Mouse (Mus musculus) forebrain, embryonic 15.5 days (tissue): ENCODE data around the gene Gm49373. TPM values are rescaled to one million over a fixed set of nuclear protein-coding genes. Genes with fewer than 3 reads are reported as not detected.
"Not testable (repeated sequence)": the region's sequence is repeated elsewhere in the genome, so short reads cannot be mapped to it uniquely, and the experiment has no call there.

Experiments
- ATAC-seq: fragments of 200-750 bp; cut with Nextera tagmentation; replicated peaks from 2 replicates; pipeline ENCODE4 v1.8.0; 2017; ENCODE audit warnings: mild to moderate bottlenecking, moderate TSS enrichment, moderate library complexity
- H3K27ac ChIP-seq: fragments of 300-500 bp; sonication (generic); replicated peaks from 2 replicates; pipeline ENCODE4 v1.5.1; 2015; ENCODE audit warnings: mild to moderate bottlenecking, inconsistent platforms
- H3K27me3 ChIP-seq: fragments of 300-500 bp; sonication (generic); 2 replicates; pipeline ENCODE4 v1.6.1; 2015; ENCODE audit warnings: inconsistent platforms
- H3K36me3 ChIP-seq: fragments of 300-500 bp; sonication (generic); 2 replicates; pipeline ENCODE4 v1.6.1; 2015; ENCODE audit warnings: mild to moderate bottlenecking, inconsistent platforms
- H3K4me1 ChIP-seq: fragments of 300-500 bp; sonication (generic); 2 replicates; pipeline ENCODE4 v1.6.1; 2015; ENCODE audit warnings: inconsistent platforms
- H3K4me2 ChIP-seq: fragments of 300-500 bp; sonication (generic); replicated peaks from 2 replicates; pipeline ENCODE4 v1.6.1; 2015; ENCODE audit warnings: mild to moderate bottlenecking, inconsistent platforms
- H3K4me3 ChIP-seq: fragments of 300-500 bp; sonication (generic); 2 replicates; pipeline ENCODE4 v1.5.1; 2015; ENCODE audit warnings: mild to moderate bottlenecking, inconsistent platforms
- H3K9ac ChIP-seq: fragments of 300-500 bp; sonication (generic); replicated peaks from 2 replicates; pipeline ENCODE4 v1.6.1; 2015; ENCODE audit warnings: mild to moderate bottlenecking, inconsistent platforms
- H3K9me3 ChIP-seq: fragments of 300-500 bp; sonication (generic); 2 replicates; pipeline ENCODE4 v1.6.1; 2016; ENCODE audit warnings: inconsistent platforms
- WGBS: fragments of 180-500 bp; shearing (Covaris S2); methylation state at CpG from one replicate; pipeline ENCODE4 v1.1.7; 2015; ENCODE audit warnings: mixed read lengths; 5-methylcytosine and 5-hydroxymethylcytosine counted together
- polyA plus RNA-seq: library from polyadenylated mRNA; unstranded; fragments of >200 nt; fragmentation: Nextera tagmentation; extraction: Ambion mirVana; gene quantifications from 2 replicates; pipeline ENCODE4 v1.2.1, GENCODE M21; 2015

Gene Gm49373
- polyA plus RNA-seq, 1 experiment from 2014 or later: 1.3 TPM

- Histone ChIP-seq H3K36me3 (peaks cover 30% of the 10 kb centered on the region), H3K9me3 (no peaks in the 10 kb centered on the region), H3K4me1 (no peaks in the 10 kb centered on the region), H3K27me3 (no peaks in the 10 kb centered on the region), H3K4me3 (no peak overlapping the region), H3K9ac (no peak overlapping the region), H3K27ac (no peak overlapping the region), H3K4me2 (no peak overlapping the region)
- ATAC-seq: no peak
- 100% methylated on average over 2 of the region's 2 CpGs for WGBS
These were observed 10.0 kb downstream of the Gm49373 start for GRCm38 (mm10) chr9:21062928-21063327.

GRCm38 (mm10) chr9:21051578-21051977, 21.3 kb downstream of the Gm49373 start:
- Histone ChIP-seq H3K9ac (no peak overlapping the region), H3K9me3 (no peaks in the 10 kb centered on the region), H3K27ac (no peak overlapping the region), H3K27me3 (no peaks in the 10 kb centered on the region), H3K4me3 (no peak overlapping the region), H3K4me2 (no peak overlapping the region), H3K36me3 (no peaks in the 10 kb centered on the region), H3K4me1 (no peaks in the 10 kb centered on the region)
- ATAC-seq: no peak
- WGBS: 69% methylated on average over 10 of the region's 10 CpGs

GRCm38 (mm10) chr9:21045235-21045634, 27.7 kb downstream of the Gm49373 start:
- Histone ChIP-seq H3K36me3 (no peaks in the 10 kb centered on the region), H3K4me1 (no peaks in the 10 kb centered on the region), H3K9me3 (no peaks in the 10 kb centered on the region), H3K27ac (no peak overlapping the region), H3K4me3 (no peak overlapping the region), H3K9ac (no peak overlapping the region), H3K4me2 (no peak overlapping the region), H3K27me3 (0 out of 2 replicates have a peak, but pooled peaks cover 4% of the 10 kb centered on the region)
- no peak for ATAC-seq
- WGBS: 83% methylated on average over 3 of the region's 3 CpGs

GRCm38 (mm10) chr9:21044785-21045184, 28.1 kb downstream of the Gm49373 start:
- H3K4me3 ChIP-seq, H3K4me1 ChIP-seq, H3K9me3 ChIP-seq, H3K9ac ChIP-seq, ATAC-seq, H3K27me3 ChIP-seq, H3K36me3 ChIP-seq, H3K4me2 ChIP-seq, H3K27ac ChIP-seq: not testable (repeated sequence)
- 62% methylated on average over 1 of the region's 1 CpGs for WGBS

GRCm38 (mm10) chr9:21043563-21043962, 29.3 kb downstream of the Gm49373 start:
- ATAC-seq: no peak
- no peak overlapping the region for H3K27ac ChIP-seq
- no peak overlapping the region for H3K9ac ChIP-seq
- no peak overlapping the region for H3K4me3 ChIP-seq
- no peaks in the 10 kb centered on the region for H3K4me1 ChIP-seq
- no peaks in the 10 kb centered on the region for H3K9me3 ChIP-seq
- WGBS: 88% methylated on average over 4 of the region's 4 CpGs
- no peaks in the 10 kb centered on the region for H3K36me3 ChIP-seq
- H3K27me3 ChIP-seq: peaks cover 17% of the 10 kb centered on the region
- H3K4me2 ChIP-seq: no peak overlapping the region

- peaks cover 39% of the 10 kb centered on the region for H3K27me3 ChIP-seq
- H3K4me1 ChIP-seq: peaks cover 16% of the 10 kb centered on the region
- no peak overlapping the region for H3K4me3 ChIP-seq
- H3K36me3 ChIP-seq: no peaks in the 10 kb centered on the region
- H3K9me3 ChIP-seq: no peaks in the 10 kb centered on the region
- no peak for ATAC-seq
- H3K9ac ChIP-seq: no peak overlapping the region
- 44% methylated on average over 4 of the region's 4 CpGs for WGBS
- no peak overlapping the region for H3K27ac ChIP-seq
- no peak overlapping the region for H3K4me2 ChIP-seq
These were observed 31.6 kb downstream of the Gm49373 start for GRCm38 (mm10) chr9:21041308-21041707.

- no peak overlapping the region for H3K27ac ChIP-seq
- no peak for ATAC-seq
- H3K4me3 ChIP-seq: no peak overlapping the region
- H3K9ac ChIP-seq: no peak overlapping the region
- WGBS: 70% methylated on average over 3 of the region's 3 CpGs
- peaks cover 26% of the 10 kb centered on the region for H3K4me1 ChIP-seq
- H3K27me3 ChIP-seq: peaks cover 55% of the 10 kb centered on the region
- H3K36me3 ChIP-seq: no peaks in the 10 kb centered on the region
- no peak overlapping the region for H3K4me2 ChIP-seq
- no peaks in the 10 kb centered on the region for H3K9me3 ChIP-seq
These were observed 33.1 kb downstream of the Gm49373 start for GRCm38 (mm10) chr9:21039779-21040178.

- Histone ChIP-seq H3K4me3 (peak overlapping the region; percentile 50), H3K4me2 (peak overlapping the region; percentile 65), H3K4me1 (peaks cover 39% of the 10 kb centered on the region), H3K9me3 (no peaks in the 10 kb centered on the region), H3K36me3 (no peaks in the 10 kb centered on the region), H3K9ac (peak overlapping the region; percentile 64), H3K27ac (no peak overlapping the region), H3K27me3 (peaks cover 76% of the 10 kb centered on the region)
- peak; percentile 72 for ATAC-seq
- WGBS: under 1% methylated on average over 31 of the region's 31 CpGs
These were observed 35.4 kb downstream of the Gm49373 start for GRCm38 (mm10) chr9:21037481-21037891.

- no peak for ATAC-seq
- peaks cover 47% of the 10 kb centered on the region for H3K4me1 ChIP-seq
- no peak overlapping the region for H3K9ac ChIP-seq
These were observed 36.2 kb downstream of the Gm49373 start for GRCm38 (mm10) chr9:21036666-21037065.

GRCm38 (mm10) chr9:21036161-21036560, 36.7 kb downstream of the Gm49373 start:
- Histone ChIP-seq H3K4me1 (peaks cover 52% of the 10 kb centered on the region), H3K9ac (no peak overlapping the region), H3K4me2 (peak overlapping the region; percentile 65; the same call in 1 of the 2 replicates), H3K27ac (no peak overlapping the region), H3K27me3 (peaks cover 86% of the 10 kb centered on the region), H3K36me3 (no peaks in the 10 kb centered on the region), H3K4me3 (peak overlapping the region; percentile 50; the same call in 1 of the 2 replicates), H3K9me3 (no peaks in the 10 kb centered on the region)
- WGBS: 7% methylated on average over 20 of the region's 20 CpGs
- no peak for ATAC-seq

More at GRCm38 (mm10) chr9:21036666-21037065, 36.2 kb downstream of the Gm49373 start:
- H3K27me3 ChIP-seq: peaks cover 85% of the 10 kb centered on the region
- peak overlapping the region; percentile 50 for H3K4me3 ChIP-seq
- WGBS: 2% methylated on average over 22 of the region's 22 CpGs
- H3K27ac ChIP-seq: no peak overlapping the region
- no peaks in the 10 kb centered on the region for H3K36me3 ChIP-seq
- H3K9me3 ChIP-seq: no peaks in the 10 kb centered on the region
- H3K4me2 ChIP-seq: peak overlapping the region; percentile 65

GRCm38 (mm10) chr9:21035586-21035985, 37.3 kb downstream of the Gm49373 start:
- WGBS: 15% methylated on average over 9 of the region's 9 CpGs
- peaks cover 88% of the 10 kb centered on the region for H3K27me3 ChIP-seq
- no peaks in the 10 kb centered on the region for H3K36me3 ChIP-seq
- no peaks in the 10 kb centered on the region for H3K9me3 ChIP-seq
- ATAC-seq: no peak
- H3K9ac ChIP-seq: no peak overlapping the region
- H3K4me1 ChIP-seq: peaks cover 58% of the 10 kb centered on the region
- no peak overlapping the region for H3K4me2 ChIP-seq
- H3K4me3 ChIP-seq: peak overlapping the region; percentile 5
- no peak overlapping the region for H3K27ac ChIP-seq

- ATAC-seq: no peak
- peaks cover 90% of the 10 kb centered on the region for H3K27me3 ChIP-seq
- H3K4me3 ChIP-seq: no peak overlapping the region
- H3K9ac ChIP-seq: no peak overlapping the region
- H3K27ac ChIP-seq: no peak overlapping the region
- no peaks in the 10 kb centered on the region for H3K9me3 ChIP-seq
- H3K4me2 ChIP-seq: no peak overlapping the region
- H3K4me1 ChIP-seq: peaks cover 66% of the 10 kb centered on the region
- no peaks in the 10 kb centered on the region for H3K36me3 ChIP-seq
- 2% methylated on average over 17 of the region's 17 CpGs for WGBS
These were observed 38.3 kb downstream of the Gm49373 start for GRCm38 (mm10) chr9:21034481-21035085.

GRCm38 (mm10) chr9:21033136-21033535, 39.8 kb downstream of the Gm49373 start:
- Histone ChIP-seq H3K36me3 (no peaks in the 10 kb centered on the region), H3K4me2 (peak overlapping the region; percentile 96), H3K9me3 (no peaks in the 10 kb centered on the region), H3K4me3 (peak overlapping the region; percentile 53), H3K27me3 (peaks cover 92% of the 10 kb centered on the region), H3K27ac (no peak overlapping the region), H3K9ac (no peak overlapping the region; the same call in 1 of the 2 replicates), H3K4me1 (peaks cover 73% of the 10 kb centered on the region)
- 0 out of 2 replicates have a peak, but pooled peaks have one; percentile 6 for ATAC-seq
- WGBS: 1% methylated on average over 34 of the region's 34 CpGs
